Mouse (Mus musculus) kidney, postnatal 10 days (tissue): ENCODE results near the gene Cers1.

Source experiments
- DNase-seq: peaks from one replicate; pipeline ENCODE4 v3.0.0; 2021; ENCODE audit warnings: mixed read lengths

The Cers1 gene

DNA sequence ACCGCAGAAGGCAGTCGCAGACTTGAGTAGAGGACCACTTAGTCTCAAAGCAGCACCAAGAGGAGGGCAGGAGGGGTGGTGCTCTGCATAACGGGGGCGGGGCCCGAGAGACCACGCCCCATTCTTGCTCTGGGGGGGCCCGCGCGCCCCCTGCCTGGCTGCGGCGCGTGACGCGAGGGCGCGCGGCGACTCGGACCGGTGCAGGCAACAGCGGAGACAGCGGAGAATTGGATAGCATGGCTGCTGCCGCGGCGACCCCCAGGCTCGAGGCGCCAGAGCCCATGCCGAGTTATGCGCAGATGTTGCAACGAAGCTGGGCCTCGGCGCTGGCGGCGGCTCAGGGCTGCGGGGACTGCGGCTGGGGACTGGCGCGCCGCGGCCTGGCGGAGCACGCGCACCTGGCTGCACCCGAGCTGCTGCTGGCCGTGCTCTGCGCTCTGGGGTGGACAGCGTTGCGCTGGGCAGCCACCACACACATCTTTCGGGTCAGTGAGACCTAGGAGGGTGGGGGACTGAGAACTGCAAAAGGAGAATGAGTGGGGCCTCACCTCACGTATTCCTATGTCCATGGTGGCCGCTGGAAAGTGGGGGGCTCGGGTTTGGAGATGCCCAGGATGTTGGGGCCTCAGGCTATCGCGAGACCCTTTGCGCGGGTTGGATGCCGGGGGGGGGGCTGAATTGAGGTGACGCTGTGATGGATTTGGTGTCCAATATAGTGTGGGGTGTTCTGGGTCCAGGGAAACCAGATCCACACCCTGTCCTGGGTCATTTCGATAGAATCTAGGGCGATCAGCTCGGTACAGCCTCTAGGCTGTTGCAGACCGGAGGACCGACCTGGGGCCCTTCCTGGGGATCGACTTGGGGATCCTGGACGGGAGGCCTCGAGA lies at the start of gene Cers1:
Gene Cers1, plus strand, starts transcription at position 152 of the 887 bp plus-strand sequence.
- DNase-seq: peak; percentile 81

DNA sequence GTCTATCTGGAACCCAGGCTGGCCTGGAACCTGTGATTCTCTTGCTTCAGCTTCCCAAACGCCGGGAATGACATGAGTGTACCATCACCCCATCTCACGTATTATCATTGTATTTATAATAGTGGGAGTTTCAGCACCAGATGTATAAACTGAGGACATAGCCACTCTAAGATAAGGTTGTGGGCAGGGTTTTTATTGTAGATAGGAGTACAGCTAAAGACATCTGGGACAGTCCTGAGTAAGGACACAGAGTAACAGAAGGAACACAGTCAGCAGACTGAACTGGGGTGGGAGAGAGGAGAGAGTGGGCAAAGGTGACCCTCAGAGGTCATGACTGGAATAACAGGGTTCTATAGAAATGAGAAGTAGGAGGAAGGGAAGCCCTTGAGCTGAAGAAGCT lies 47.9 kb upstream of the Cers1 start:
- DNase-seq: no peak

DNA sequence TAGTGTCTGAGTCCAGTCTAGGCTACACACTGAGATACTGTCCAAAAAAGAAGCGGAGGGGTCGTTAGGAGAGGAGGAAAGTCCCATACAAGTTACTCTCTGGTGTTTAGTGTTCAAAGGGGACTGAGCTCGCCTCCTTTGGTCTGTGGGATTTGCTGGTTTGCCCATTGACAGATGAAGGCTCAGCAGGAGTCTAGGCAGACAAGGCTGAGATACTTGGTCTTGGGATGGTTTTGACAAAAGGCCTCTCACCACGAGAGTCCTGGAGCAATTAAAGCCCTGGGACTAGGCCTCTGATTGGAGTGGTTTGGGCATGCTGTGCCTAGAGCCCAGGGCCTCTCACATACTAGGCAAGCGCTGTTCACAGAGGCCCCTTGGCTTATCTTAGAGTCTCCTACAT lies 47.3 kb upstream of the Cers1 start:
- DNase-seq: no peak

DNA sequence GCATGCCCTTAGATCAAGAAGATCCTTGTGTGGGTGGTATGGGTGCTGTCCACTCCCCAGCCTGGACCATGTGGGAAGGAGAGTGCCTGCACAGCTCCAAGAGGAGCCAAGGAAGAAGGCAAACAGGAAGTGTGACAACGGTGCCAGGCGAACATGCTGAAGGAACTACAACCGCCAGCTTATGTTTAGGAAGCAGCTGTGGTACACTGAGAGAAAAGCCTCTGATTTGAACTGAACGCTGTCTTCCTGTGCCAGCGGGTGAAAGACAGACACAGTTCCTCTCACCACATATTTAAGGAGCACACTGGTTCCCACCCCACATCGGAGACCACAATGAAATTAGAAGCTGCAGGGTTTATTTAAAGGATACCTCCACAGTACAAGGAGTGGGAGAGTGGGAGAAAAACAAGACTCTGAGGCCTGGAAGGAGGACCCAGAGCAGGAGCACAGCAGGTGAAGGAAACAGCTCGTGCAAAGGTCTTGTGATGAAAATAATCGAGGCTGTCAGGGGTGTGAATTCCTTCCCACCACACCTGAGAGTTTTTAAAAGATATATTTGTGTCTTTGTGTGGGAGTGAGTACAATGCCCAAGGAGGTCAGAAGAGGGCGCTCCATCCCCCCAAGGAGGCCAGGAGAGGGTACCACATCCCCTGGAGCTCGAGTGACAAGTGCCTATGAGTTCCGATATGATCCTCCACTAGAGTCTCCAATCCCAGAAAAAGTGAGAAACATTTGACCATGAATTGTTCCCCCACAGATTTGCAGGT lies 46.6 kb upstream of the Cers1 start:
- peak; percentile 59 for DNase-seq

DNA sequence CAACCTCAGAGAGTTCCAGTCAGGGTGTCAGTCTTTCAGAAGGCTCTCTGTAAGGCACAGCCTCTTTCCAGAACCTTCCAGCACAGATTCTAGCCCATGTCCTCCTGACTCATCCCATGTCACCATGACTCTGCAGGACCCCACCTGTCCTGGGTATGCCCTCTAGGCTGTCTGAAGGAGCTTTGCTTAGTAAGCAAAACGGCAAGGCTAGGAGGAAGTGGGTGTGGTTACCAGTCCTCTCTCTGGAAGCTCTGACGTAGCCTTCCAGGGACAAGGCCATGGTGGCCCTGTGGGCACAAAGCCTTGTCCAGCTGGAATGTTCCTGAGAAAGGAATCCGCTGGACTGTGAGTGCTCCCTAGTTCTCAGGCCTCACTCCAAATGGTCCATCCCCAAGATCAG lies 42.6 kb upstream of the Cers1 start:
- peak; percentile 41 for DNase-seq

DNA sequence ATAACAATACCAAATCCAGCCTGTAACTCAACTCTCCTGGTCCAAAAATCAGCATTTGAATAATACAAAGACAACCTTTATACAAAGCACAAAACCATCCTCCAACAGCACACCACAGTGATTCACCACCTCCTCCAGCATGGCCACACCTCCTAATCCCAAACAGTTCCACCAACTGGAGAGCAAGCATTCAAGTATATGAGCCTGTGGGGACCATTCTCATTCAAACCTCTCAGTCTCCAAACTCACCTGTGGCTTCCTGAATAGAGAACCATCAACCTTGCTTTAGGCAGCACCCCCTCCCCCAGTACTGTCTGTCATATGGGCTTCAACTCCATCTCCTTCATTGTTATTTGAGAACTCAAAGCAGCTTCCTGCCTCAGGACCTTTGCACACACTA lies 41.2 kb upstream of the Cers1 start:
- DNase-seq: no peak

DNA sequence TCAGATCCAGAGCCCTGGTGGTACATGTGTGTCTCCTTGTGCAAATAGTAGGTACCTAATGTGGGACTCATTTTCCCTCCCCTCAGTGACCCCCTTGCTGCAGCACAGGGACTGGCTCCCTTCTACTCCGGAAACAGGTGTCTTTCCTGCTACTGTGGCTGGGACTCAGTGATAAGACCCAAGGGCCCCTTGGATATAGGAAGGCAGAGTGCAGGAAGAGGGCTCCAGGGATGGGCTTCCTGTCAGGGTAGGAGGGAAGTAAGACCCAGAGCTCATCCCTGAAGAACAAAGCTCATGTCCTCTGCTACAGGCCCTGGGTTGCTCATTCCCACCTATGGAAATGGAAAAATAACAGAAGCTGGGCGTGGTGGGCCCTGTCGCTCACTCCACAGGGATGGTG lies 39.1 kb upstream of the Cers1 start:
- DNase-seq: peak; percentile 56

DNA sequence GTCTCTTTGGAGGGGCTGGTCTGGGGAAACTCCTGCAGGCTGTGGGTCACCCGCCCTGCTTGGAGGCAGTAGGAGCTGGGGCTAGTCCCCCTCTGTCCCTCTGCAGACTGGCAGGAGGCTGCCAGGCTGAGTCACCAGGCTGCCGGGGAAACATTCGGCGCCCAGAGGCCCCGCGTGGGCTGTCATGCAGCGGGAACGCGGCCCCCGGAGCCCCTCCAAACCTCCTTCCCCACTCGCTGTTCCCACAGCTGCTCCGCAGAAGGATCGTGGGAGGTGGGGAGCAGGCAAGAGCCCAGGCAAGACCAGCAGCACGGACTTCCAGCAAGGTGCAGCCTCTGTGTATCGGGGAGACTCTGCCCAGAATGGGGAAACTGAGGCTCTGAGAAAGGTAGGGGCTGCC lies 37.4 kb upstream of the Cers1 start:
- no peak for DNase-seq

DNA sequence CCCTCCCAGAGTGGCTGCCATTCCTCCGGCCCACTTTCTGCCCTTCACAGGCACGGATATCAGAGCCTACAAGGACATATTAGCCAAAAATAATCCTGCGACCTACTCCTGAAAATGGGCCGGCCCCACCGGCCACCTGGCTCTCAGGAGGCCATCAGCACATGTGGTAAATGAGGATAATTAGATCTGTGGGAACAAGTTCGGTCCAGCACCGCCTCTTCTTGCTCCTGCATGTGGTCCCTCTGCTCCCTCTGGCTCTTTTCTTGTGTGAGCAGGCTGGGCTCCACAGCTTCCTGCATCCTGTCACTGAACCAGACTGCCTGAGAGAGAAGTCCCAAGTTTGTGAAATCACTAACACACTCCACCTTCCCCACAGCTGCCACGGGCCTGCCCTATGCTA lies 36.3 kb upstream of the Cers1 start:
- no peak for DNase-seq

DNA sequence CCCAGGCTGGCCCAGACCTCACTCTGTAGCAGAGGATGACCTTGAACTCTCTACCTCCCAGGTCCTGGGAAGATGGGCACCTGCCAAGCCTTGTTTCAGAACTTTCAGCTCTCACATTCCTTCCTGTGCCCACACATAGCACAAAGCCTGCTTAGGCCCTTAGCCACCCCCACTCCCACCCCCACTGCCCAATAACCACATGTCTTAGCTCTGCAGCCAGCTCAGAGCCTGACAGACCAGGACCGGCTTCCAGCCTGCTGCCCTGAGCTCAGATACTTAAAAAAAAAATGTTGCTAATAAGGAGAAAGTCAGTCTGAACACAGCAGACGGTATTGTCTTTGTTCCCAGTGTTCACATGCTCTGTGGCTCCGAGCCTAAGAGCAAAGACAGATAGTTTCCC lies 34.6 kb upstream of the Cers1 start:
- no peak for DNase-seq

DNA sequence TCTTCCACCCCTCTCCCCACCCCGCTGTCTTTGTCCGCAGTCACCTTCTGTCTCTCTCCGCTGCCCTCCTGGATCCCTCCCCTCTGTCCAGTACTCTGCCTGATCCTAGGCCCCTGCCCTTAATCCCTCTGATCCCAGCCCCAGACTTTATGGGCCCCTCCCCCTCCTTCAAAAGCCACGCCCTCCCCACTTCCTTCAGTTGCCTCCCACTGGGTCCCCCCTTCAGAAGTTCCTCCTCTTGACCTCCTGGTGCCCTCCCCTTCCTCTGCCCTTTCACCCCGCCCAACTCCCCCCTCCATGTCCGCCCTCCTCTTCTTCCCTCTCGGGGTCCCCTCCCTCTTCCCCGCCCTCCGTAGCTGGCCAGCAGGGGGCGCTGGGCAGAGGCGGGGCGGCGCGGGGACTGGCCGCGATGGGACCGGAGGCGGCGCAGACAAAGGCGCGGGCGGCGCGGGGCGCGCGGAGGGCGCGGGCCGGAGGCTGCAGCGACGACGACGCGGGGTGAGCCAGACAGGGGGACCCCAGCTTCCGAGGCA lies 32.9 kb upstream of the Cers1 start, which contains the start of gene Homer3:
Gene Homer3, plus strand, starts transcription at position 225 of the 533 bp plus-strand sequence.
- peak; percentile 96 for DNase-seq

DNA sequence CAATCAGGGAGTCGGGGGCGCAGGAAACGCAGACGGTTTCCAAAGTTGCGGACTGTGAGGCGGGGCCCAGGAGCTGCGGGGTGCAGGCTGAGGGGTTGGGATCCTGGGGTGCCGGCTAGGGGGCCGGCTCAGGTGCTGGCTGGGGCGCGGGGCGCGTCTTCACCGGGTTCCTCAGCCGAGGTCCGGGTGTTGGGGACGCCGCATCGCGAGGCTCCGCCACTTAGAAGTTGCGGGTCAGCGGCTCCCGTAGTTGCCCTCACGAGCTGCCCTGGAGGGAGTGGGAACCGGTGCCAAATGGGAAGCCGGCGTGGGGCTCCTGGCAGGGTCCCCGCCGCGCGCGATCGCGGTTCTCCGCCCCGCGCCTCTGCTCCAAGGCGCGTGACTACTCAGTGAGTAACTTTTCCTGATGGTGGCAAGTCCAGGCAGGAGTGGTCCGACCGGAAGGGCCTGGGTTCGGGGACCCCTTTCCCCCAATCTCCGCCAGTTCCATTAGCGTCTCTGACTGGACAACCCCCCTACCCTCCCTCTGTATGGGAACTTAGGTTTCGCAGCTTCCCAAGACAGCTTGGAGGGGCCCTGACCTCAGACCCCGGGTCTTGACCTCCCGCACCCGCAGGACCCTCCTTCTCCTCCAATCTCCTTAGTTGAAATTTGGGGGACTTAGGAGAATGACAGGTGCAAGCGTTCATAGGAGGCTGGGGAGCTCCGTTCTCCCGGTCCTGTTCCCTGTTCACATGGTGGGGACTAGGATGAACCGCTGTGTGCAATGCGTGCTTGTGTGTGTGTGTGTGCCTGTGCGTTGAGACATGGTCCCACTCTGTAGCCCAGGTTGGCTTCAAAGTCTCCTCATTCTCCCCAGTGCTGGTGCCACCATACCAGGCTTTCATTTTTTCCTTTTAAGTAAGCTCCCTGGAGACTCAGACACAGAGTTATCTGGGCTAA lies 32.2 kb upstream of the Cers1 start:
- peak; percentile 67 for DNase-seq

DNA sequence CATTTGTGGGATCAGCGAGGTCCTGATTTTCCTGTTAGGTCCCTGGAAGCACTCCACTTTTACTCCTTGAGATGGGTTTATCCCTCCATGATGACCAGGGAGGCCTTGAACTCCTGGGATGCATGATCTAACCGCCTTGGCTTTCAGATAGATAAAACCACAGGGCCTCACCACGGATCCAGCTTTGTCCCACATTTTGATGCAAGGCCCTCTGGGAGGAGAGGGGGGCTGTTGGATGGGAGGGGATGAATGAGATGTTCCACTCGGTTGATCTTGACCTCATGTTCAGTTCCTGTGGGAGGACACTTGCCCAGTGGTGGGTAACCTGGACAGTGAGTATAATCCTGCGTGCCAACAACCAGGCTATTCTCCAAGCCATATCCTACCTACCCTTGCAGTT lies 31.2 kb upstream of the Cers1 start:
- DNase-seq: no peak

DNA sequence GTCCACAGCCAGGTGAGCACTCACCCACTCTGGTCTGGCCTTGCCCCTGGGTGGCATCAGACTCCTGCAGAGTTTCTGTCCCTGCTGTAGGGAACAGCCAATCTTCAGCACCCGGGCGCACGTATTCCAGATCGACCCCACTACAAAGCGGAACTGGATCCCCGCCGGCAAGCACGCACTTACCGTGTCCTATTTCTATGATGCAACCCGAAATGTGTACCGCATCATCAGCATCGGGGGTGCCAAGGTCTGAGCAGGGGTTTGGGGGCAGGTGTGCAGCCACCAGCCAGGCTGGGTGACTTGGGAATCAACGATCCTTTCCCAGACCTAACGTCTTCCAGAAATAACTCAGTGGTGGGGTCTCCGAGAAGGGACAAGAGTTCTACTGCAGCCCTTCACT lies 30.3 kb upstream of the Cers1 start:
- DNase-seq: no peak

DNA sequence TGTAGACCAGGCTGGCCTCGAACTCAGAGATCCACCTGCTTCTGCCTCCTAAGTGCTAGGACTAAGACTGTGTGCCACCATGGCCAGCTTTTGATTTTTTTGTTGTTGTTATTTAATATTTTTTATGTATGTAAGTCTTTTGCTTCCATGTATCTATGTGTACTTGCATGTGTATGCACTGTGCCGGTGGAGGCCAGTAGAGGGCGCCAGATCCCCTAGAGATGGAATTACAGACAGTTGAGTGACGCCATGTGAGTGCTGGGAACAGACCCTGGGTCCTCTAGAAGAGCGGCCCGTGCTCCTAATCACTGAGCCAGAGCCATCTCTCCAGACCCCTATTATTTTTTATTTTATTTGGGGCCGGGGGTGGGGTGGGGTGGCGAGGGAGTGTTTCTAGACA lies 28.8 kb upstream of the Cers1 start:
- no peak for DNase-seq

DNA sequence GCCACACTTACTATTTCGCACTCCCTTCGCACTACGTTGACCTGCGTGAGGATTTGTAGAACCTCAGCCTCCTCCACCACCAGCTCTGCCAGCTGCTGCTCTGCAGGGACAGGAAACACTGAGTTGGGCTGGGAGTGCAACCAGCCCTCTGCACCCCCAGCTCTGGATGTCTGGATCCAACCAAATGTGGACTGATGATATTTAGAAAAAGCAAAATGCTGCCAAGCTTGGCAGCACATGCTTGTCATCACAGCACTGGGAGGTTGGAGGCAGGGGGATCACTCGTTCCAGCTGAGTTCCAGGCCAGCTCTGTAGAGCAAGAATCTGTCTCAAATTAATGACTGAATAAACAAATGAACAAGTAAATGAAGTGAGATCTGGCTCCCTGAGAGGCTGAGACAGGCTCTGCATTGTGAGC lies 21.6 kb upstream of the Cers1 start:
- no peak for DNase-seq

DNA sequence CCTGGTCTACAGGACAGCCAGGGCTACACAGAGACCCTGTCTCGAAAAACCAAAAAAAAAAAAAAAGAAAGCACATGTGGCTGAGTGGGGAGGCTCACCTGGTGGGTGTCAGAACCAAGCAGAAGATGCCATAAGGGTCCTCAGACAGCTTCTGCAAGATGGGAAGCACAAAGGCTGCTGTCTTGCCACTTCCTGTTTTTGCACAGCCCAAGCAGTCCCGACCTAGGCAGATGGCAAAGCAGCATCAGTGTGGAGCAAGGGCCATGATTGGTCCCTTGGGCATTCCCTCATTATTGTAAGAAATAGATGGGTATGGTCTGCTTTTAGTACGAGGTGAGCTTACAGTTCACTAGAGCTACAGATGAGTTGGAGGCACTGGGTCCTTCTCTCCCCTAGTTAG lies 14.7 kb upstream of the Cers1 start:
- no peak for DNase-seq

DNA sequence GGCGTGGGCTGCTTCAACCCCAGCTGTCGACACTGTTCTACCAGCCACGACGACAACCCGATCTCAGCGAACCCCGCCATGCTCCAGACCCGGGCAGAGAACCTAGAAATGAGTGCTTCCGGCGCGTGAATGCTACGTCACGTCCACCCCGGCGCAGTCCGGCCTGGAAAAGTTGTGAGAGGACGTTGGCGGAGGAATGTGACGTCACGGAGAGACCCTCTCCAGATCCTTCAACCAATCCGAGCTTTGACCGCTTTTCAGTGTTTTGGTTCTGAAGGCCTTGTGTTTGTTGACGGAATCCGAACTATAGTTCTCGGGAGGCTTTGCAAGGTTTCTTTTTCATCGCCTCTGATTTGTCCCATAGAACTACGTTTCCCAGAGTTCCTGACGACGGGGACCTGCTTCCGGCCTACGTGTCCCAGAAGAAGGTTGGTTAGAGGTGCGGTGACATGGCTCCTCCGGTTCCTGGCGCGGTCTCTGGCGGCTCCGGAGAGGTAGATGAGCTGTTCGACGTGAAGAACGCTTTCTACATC lies 13.2 kb upstream of the Cers1 start, which contains the start of the genes Ddx49 and Cope:
Gene Ddx49, minus strand, starts transcription at position 132 of the 533 bp plus-strand sequence.
Gene Cope, plus strand, starts transcription at position 161 of the 533 bp plus-strand sequence.
- DNase-seq: peak; percentile 97

DNA sequence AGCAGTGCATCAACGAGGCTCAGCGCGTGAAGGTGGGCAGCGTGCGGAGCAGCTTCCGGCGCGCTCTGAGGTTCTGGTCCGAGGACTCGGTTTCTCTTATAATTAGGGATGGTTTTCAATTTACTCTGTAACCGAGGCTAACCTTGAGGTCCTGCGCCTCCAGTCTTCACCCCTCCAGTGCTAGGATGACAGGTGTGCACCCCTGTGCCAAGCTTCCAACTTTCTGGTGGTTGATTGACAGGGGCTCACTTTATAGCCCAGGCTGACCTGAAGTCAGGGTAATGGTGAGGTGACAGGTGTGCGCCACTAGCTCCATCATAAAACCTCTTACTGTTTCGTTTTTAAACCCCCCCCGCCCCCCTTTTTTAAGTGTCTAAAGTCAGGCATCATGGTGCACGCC lies 12.7 kb upstream of the Cers1 start:
- DNase-seq: no peak

DNA sequence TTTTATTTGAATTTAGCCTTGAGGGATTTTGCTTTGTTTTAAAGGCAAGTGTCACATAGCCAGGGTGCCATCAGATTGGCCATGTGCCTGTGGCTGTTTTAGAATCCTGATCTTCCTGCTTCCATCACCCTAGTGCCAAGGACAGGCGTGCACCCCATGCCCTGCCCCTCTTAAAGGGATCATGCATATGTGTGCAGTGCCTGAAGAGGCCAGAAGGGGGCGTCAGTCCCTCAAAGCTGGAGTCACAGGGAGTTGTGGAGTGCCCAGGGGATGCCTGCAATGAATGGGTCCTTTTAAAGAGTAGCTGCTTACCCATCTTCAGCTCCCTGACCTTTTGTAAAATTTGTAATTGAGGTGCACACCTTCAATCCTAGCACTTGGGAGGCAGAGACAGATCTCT lies 6.3 kb upstream of the Cers1 start:
- DNase-seq: no peak

DNA sequence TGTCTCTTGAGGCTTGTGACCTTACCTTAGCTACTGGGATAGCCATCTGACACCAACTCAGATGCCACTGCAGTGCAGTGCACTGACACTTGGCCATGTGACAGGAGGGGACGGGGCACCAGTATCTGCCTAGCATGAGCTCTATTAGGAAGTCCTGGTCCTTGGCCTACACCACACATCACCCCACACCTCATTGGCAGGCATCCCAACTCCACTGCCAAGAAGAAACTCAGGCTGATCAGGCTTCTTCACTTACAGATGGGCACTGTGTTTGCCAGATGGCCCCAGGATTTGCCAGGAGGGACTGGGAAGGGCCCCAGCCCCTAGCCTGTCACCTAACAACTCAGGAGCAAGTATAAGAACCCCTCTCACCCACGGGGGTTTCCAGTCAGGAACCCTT lies 2.2 kb upstream of the Cers1 start:
- no peak for DNase-seq
